Mouse (Mus musculus) brain, embryonic 14.5 days (tissue): ENCODE measurements around the gene Ltbp3. TPM values are rescaled to one million over a fixed set of nuclear protein-coding genes. Genes with fewer than 3 reads are reported as not detected.

Experiments
- DNase-seq: peaks from one replicate; pipeline ENCODE4 v3.0.0-alpha.2; 2011; ENCODE audit warnings: low read depth
- CTCF ChIP-seq: fragments of 200-500 bp; IDR thresholded peaks from 2 replicates; pipeline ENCODE4 v1.5.1; 2012; ENCODE audit warnings: inconsistent platforms, mild to moderate bottlenecking, moderate library complexity, borderline replicate concordance; ENCODE audit not compliant: insufficient read depth, insufficient read length; ENCODE audit errors: extremely low read depth
- POLR2A ChIP-seq: fragments of 200-500 bp; IDR thresholded peaks from 2 replicates; pipeline ENCODE4 v1.6.1; 2012; ENCODE audit warnings: mild to moderate bottlenecking, inconsistent platforms, borderline replicate concordance; ENCODE audit not compliant: poor library complexity, insufficient read depth, insufficient read length, severe bottlenecking; ENCODE audit errors: extremely low read depth
- polyA plus RNA-seq: library from polyadenylated mRNA; depleted of rRNA; stranded (reverse); fragments of >200 nt; gene quantifications from 2 replicates; pipeline ENCODE4 v1.2.3, GENCODE M21; 2012

Gene Ltbp3
- polyA plus RNA-seq, 1 experiment: 52.1 TPM

GRCm38 (mm10) chr19:5711218-5711617 lies 29.5 kb upstream of the Ltbp3 start:
- TF ChIP-seq POLR2A (no peak), CTCF (peak; percentile 75; the same call in 1 of the 2 replicates)
- peak; percentile 75 for DNase-seq

DNA sequence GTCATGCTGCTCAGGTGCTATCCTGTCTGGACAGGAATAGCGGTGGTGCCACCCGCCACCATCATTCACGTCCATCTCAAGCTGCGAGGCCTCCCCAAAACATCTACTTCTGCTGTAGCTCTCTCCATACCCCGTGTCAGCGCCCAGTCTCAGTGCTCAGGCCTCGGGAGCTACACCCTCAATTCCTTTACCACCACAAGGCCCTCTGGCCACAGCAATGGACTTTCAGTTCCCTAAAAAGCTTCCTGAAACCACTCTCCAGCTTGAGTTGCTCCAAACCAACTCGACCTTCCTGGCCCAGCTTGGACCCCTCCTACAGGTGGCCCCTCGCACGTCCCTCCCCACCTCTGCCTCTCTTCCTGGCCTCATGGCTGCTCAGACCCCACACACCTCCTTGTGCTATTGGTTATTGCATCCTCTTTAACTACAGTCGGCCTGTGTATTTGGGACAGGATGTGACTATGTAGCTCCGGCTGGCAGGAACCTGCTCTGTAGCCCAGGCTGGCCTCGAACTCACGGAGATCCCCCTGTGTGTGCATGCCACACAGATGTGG lies 28.7 kb upstream of the Ltbp3 start:
- no peak for DNase-seq
- TF ChIP-seq POLR2A (no peak), CTCF (no peak)

DNA sequence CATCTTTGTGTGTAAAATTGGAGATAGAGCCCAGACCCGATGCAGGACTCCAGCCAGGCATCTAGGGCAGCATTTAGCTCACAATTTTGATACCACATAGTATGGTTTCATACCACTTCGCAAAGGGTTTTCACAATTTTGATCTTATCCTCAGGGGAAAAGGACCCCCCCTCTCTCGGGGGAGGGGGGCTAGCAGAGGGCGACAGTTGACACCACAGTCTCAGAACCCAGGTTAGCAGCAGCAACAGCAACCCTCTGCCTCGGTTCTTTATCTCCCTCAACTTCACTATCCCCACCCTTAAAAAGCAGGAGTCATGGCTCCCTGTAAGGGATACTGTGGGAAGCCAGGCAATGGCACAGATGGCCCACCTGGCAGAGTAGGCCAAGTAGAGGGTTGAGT lies 27.4 kb upstream of the Ltbp3 start:
- TF ChIP-seq POLR2A: no peak
- TF ChIP-seq CTCF: no peak
- DNase-seq: no peak

GRCm38 (mm10) chr19:5713730-5714129 lies 27.0 kb upstream of the Ltbp3 start:
- TF ChIP-seq POLR2A (no peak), CTCF (no peak)
- DNase-seq: no peak

DNA sequence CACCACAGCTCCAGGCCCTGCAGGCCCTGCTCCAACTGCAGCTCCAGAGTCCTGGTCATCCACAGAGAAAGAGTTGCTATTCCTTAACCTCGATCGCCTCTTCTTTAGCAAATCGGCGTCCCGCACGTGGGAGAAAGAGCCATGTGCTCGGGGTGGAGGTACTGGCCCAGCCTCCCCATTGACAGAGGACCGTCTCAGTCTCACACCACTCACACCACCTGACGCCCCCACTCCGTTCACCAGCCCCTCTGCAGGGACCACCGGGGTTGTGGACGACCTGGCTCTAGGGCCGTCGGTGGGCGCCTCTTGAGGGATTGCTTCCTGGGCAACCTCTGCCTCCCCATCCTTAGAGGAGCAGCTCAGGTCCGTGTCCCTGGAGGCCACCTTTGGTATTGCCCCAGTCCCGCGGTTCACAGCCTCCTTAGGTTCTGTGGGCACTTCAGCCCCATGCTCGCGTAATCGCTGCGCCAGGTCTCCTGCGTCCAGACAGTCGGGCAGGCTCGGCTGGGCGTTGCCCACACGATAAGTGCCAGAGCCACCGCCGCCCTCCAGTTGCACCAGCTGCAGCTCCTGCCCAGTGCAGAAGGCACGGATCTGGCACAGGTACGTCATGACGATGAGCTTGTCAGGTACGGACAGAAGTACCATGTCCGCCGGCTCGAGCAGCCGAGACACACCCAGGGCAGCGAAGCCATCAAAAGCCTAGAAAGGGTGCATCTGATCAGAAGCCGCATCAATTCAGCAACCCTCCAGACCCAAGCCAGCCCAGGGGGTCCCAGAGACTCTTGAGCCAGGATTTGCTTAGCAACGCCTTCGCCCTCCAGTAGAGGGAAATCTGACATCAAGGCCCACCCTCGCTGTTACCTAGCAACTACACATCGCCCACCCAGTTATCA lies 24.7 kb upstream of the Ltbp3 start:
- DNase-seq: peak; percentile 76
- TF ChIP-seq POLR2A (no peak), CTCF (peak; percentile 46; the same call in 1 of the 2 replicates)

GRCm38 (mm10) chr19:5716955-5717354 lies 23.7 kb upstream of the Ltbp3 start:
- TF ChIP-seq CTCF (no peak), POLR2A (no peak)
- no peak for DNase-seq

DNA sequence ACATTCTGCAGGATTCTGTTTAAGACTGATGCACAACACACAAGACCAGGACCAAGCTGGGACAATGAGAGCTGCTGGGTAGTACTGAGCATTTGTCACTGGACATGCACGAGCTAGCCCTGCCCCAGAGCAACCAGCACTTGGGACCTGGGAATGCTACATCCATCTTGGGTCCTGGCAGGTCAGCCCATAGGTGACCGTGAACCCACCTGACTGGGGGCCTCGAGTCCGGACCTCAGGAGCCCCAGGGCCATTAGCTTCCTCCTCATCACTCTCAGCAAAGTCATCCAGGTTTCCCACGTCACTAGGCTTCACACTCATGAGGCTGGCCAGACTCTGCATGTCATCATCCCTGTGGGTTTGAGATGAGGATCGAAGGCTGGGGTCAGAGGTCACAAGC lies 19.5 kb upstream of the Ltbp3 start:
- no peak for TF ChIP-seq POLR2A
- no peak for DNase-seq

DNA sequence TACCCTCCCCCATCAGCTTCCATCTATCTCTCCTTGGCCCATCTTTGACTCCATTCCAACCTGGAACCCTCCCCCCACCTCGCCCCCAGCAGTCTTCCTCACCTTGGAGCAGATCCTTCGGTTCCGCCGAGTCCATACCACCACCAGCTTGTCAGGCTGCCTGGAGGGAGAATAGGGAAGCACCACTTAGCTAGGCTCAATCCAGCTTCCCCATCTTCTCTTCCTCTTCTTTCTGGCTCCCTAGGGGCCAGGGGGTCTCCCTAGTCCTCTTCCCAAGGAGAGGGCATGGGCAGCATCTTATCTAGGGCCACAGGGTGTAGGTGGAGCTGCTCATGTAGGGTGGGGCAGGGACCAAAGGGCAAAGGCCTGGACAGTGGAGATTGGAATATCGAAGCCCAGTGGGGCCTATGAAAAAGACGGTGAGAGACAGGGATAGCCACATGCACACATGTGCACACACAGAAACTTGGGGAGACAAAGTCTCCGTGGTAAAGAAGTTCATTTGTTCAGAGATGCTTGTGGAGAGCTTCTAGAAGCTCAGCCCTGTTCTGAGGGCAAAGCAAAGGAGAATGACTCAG lies 17.8 kb upstream of the Ltbp3 start:
- no peak for TF ChIP-seq CTCF
- TF ChIP-seq POLR2A: no peak
- no peak for DNase-seq

DNA sequence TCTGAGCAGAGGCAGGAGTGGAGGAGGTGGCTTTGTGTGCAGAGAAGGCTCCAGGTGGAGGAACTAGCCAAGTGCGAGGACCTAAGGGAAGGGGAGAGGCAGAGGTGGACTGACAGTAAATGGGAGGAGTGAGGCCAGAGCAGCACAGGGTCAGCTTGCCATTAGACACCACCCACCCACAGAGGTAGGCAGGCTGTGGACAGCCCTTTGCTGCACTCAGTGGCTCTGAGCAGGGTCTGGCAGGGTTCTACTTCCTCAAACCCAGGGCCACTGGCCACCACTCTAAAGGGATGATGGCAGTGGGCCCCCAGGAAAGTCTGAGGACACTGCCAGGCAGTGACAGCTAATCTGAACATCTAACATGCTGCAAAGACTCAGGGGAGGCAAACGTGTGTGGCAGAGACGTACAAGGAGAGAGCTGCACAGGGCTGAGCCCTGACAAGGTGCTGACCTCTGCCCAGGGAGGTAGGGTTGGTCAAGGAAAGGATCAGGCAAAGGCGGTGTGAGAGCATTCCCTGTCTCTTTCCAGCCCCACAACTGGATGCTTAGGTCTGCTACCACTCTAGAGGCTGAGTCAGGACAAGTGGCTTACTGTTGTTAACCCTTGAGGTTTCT lies 16.7 kb upstream of the Ltbp3 start:
- TF ChIP-seq POLR2A: no peak
- TF ChIP-seq CTCF: no peak
- no peak for DNase-seq

GRCm38 (mm10) chr19:5724549-5724941 lies 16.2 kb upstream of the Ltbp3 start:
- DNase-seq: no peak
- no peak for TF ChIP-seq CTCF
- TF ChIP-seq POLR2A: no peak

GRCm38 (mm10) chr19:5725029-5725707 lies 15.5 kb upstream of the Ltbp3 start:
- no peak for TF ChIP-seq POLR2A
- no peak for TF ChIP-seq CTCF
- no peak for DNase-seq
